Mouse (Mus musculus): ENCODE results near the gene Trim11. TPM values are rescaled to one million over a fixed set of nuclear protein-coding genes. Genes with fewer than 3 reads are reported as not detected.
A peak's percentile ranks its signal among the peaks of the same experiment; 100 is the strongest.

The Trim11 gene
- polyA plus RNA-seq, 1 experiment = 17.5 TPM

DNA sequence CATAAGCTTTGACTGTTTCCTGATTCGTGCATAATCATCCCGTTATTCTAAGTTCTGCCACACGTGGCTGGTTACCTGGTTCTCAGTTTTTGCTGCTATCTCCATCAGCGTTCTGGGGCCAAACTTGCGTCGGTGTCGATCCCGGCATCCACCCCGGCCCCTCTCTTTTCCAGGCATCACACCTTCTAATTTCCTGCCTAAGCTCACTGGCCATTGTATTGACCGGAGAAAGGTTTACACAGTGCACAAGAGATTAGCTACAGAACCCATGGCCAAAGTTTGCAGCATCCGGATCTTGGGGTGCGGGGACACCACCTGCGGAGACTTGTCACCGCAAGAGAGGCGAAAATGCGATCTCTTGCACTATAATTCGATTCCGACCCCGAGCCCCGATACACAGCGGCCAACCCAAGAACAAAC, 276 bp upstream of the Trim11 start:
- Histone ChIP-seq H3K27ac (ENCODE audit: insufficient read depth, low read length) (peak overlapping the region; percentile 21; the same call in 1 of the 2 replicates), H3K4me3 (ENCODE audit: insufficient read depth, low read length) (peak overlapping the region; percentile 88), H3K4me1 (ENCODE audit: control insufficient read depth, insufficient read depth, low read length) (0 out of 2 replicates have a peak, but pooled peaks cover 7% of the 10 kb centered on the region)
- TF ChIP-seq CTCF (IDR thresholded peaks at IDR 0.05; ENCODE audit: borderline replicate concordance, insufficient read depth, low read length) (no peak), POLR2A (IDR thresholded peaks at IDR 0.05; ENCODE audit: low read depth, low read length) (no peak)

- H3K4me1 ChIP-seq (ENCODE audit: control insufficient read depth, insufficient read depth, low read length) = 0 out of 2 replicates have a peak, but pooled peaks cover 7% of the 10 kb centered on the region
- H3K4me3 ChIP-seq (ENCODE audit: insufficient read depth, low read length) = peak overlapping the region; percentile 88
- peak overlapping the region; percentile 95 for H3K27ac ChIP-seq (ENCODE audit: insufficient read depth, low read length)
- no peak for TF ChIP-seq CTCF (IDR thresholded peaks at IDR 0.05; ENCODE audit: borderline replicate concordance, insufficient read depth, low read length)
- TF ChIP-seq POLR2A (IDR thresholded peaks at IDR 0.05; ENCODE audit: low read depth, low read length) = peak; percentile 17; the same call in 1 of the 2 replicates
Observed at GRCm38 (mm10) chr11:58978706-58979030, 775 bp downstream of the Trim11 start.

GRCm38 (mm10) chr11:58979183-58979582, 1.3 kb downstream of the Trim11 start:
- Histone ChIP-seq H3K27ac (ENCODE audit: insufficient read depth, low read length) (peak overlapping the region; percentile 95), H3K4me3 (ENCODE audit: insufficient read depth, low read length) (peak overlapping the region; percentile 88), H3K4me1 (ENCODE audit: control insufficient read depth, insufficient read depth, low read length) (0 out of 2 replicates have a peak, but pooled peaks cover 7% of the 10 kb centered on the region)
- TF ChIP-seq POLR2A (IDR thresholded peaks at IDR 0.05; ENCODE audit: low read depth, low read length) = no peak
- TF ChIP-seq CTCF (IDR thresholded peaks at IDR 0.05; ENCODE audit: borderline replicate concordance, insufficient read depth, low read length) = no peak

GRCm38 (mm10) chr11:58979661-58980060, 1.8 kb downstream of the Trim11 start:
- 0 out of 2 replicates have a peak, but pooled peaks cover 7% of the 10 kb centered on the region for H3K4me1 ChIP-seq (ENCODE audit: control insufficient read depth, insufficient read depth, low read length)
- peak overlapping the region; percentile 88 for H3K4me3 ChIP-seq (ENCODE audit: insufficient read depth, low read length)
- TF ChIP-seq CTCF (IDR thresholded peaks at IDR 0.05; ENCODE audit: borderline replicate concordance, insufficient read depth, low read length) (no peak), POLR2A (IDR thresholded peaks at IDR 0.05; ENCODE audit: low read depth, low read length) (peak; percentile 4)
- peak overlapping the region; percentile 95 for H3K27ac ChIP-seq (ENCODE audit: insufficient read depth, low read length)

GRCm38 (mm10) chr11:58980381-58980990, 2.6 kb downstream of the Trim11 start:
- Histone ChIP-seq H3K4me3 (ENCODE audit: insufficient read depth, low read length) (peak overlapping the region; percentile 88), H3K4me1 (ENCODE audit: control insufficient read depth, insufficient read depth, low read length) (peaks cover 9% of the 10 kb centered on the region; the same call in 1 of the 2 replicates), H3K27ac (ENCODE audit: insufficient read depth, low read length) (peak overlapping the region; percentile 95; the same call in 1 of the 2 replicates)
- TF ChIP-seq POLR2A (IDR thresholded peaks at IDR 0.05; ENCODE audit: low read depth, low read length) (no peak), CTCF (IDR thresholded peaks at IDR 0.05; ENCODE audit: borderline replicate concordance, insufficient read depth, low read length) (no peak)

DNA sequence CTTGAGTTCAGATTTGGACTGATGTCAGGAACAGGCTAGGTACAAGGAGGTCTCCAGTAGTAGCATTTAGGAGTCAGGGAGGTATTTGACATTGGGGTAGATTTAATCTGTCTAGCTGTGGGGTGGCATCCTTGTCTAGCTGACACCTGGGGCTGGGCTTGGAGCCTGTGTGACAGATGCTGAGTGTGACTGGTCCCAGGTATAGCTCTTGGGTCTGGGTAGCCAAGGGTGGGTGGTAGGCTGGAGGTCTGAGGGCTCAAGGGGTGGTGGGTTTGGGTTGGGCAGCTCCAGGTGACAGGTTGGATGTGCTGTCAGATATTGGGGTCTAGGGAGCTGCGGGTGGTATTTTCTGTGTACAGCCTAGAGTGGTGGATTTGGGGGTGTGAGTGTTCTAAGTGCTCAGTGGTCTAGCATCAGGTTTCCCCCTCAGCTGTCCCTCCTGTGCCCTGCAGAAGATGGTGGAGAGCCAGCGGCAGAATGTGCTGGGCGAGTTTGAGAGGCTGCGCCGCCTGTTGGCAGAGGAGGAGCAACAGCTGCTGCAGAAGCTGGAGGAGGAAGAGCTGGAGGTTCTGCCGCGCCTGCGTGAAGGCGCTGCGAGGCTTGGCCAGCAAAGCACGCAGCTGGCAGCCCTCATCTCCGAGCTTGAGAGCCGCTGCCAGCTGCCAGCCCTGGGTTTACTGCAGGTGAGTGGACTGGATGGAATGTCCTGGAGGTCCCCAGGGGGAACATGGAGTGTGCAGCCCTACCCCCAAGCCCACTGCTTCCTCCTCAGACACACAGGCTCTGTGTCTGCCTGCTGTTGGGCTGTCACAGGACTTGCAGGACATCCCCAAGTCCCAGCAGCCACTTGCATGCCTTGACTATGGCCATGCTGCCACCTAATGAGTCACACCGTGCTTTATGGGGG, 3.9 kb downstream of the Trim11 start:
- peaks cover 11% of the 10 kb centered on the region; the same call in 1 of the 2 replicates for H3K4me1 ChIP-seq (ENCODE audit: control insufficient read depth, insufficient read depth, low read length)
- no peak overlapping the region for H3K4me3 ChIP-seq (ENCODE audit: insufficient read depth, low read length)
- TF ChIP-seq CTCF (IDR thresholded peaks at IDR 0.05; ENCODE audit: borderline replicate concordance, insufficient read depth, low read length) = peak; percentile 41; the same call in 1 of the 2 replicates
- TF ChIP-seq POLR2A (IDR thresholded peaks at IDR 0.05; ENCODE audit: low read depth, low read length) = no peak
- H3K27ac ChIP-seq (ENCODE audit: insufficient read depth, low read length) = no peak overlapping the region

DNA sequence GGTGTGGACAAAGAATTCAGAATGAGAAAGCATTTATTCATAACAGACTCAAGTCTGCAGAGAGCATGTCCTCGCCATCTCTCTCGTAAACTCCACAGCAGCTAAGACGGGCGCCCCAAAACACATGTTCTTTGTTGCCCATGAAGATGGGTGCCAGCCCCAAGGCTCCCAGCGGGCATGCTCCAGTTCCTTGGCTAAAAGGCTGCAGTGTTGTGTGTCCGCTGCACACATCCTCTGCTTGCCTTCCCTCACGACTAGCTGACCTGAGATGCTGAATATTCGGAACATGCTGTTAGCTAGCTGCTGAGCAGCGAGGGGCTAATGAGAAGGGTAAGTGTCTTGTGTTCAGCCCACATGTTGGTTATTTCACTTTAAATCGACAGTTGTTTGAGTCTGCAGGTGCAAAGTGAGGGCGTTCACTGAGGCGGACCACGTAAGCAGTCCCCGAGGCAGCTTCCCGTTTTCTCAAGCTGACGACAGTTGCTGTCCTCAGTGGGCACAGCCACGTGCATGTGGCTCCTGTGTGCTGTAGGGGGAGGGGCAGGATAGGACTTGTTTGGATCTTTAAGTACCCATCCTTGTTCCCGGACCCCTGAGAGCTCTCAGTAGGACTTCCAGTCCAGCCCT, 4.7 kb downstream of the Trim11 start:
- TF ChIP-seq POLR2A (IDR thresholded peaks at IDR 0.05; ENCODE audit: low read depth, low read length) (no peak), CTCF (IDR thresholded peaks at IDR 0.05; ENCODE audit: borderline replicate concordance, insufficient read depth, low read length) (no peak)
- no peak overlapping the region for H3K27ac ChIP-seq (ENCODE audit: insufficient read depth, low read length)

DNA sequence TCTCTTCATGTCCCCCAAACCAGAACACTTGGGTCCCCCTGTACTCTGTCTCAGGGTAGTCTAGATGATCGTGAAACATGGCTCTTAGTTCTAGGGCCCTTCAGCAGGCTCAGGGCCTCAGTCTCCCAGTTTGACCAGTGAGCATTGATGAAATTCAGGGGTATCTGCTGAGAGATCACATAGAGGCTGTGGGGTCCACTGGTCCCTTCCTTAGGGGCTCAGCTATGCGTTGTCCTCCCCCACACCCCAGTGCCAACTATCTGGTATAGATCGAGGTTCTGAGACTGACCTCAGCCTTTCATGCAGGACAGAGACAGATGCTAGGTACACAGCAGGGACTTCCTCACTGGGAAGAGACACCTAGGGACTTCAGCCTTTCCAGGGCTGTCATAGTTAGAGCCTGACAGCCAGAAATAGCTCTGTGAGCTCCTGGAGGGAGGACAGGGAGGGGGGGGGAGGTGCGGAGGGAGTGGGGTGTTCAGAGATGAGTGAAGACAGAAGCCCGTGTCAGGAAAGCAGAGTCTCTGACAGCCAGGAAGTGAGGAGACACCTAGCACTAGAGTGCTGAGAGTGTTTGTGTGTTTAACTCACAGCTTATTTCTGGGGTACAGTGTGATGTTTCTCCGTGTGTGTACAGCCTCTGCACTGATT, 5.9 kb downstream of the Trim11 start:
- H3K4me3 ChIP-seq (ENCODE audit: insufficient read depth, low read length) = no peak overlapping the region
- no peak for TF ChIP-seq CTCF (IDR thresholded peaks at IDR 0.05; ENCODE audit: borderline replicate concordance, insufficient read depth, low read length)
- no peak for TF ChIP-seq POLR2A (IDR thresholded peaks at IDR 0.05; ENCODE audit: low read depth, low read length)
- no peak overlapping the region for H3K27ac ChIP-seq (ENCODE audit: insufficient read depth, low read length)
- H3K4me1 ChIP-seq (ENCODE audit: control insufficient read depth, insufficient read depth, low read length) = peaks cover 11% of the 10 kb centered on the region; the same call in 1 of the 2 replicates

More for the DNA sequence above, 4.7 kb downstream of the Trim11 start:
- Histone ChIP-seq H3K4me3 (ENCODE audit: insufficient read depth, low read length) (no peak overlapping the region), H3K4me1 (ENCODE audit: control insufficient read depth, insufficient read depth, low read length) (peaks cover 11% of the 10 kb centered on the region; the same call in 1 of the 2 replicates)

GRCm38 (mm10) chr11:58984657-58985056, 6.8 kb downstream of the Trim11 start:
- Histone ChIP-seq H3K27ac (ENCODE audit: insufficient read depth, low read length) (no peak overlapping the region), H3K4me3 (ENCODE audit: insufficient read depth, low read length) (no peak overlapping the region), H3K4me1 (ENCODE audit: control insufficient read depth, insufficient read depth, low read length) (peaks cover 11% of the 10 kb centered on the region; the same call in 1 of the 2 replicates)
- no peak for TF ChIP-seq POLR2A (IDR thresholded peaks at IDR 0.05; ENCODE audit: low read depth, low read length)
- no peak for TF ChIP-seq CTCF (IDR thresholded peaks at IDR 0.05; ENCODE audit: borderline replicate concordance, insufficient read depth, low read length)

Measured in embryonic fibroblast, embryonic 13.5 days (primary cell).